Mouse (Mus musculus) E14TG2a.4 (cell line): ENCODE data around the gene Arrdc2.

ENCODE experiments used
- H3K27me3 ChIP-seq: 2 replicates; pipeline ENCODE4 v1.6.1; 2014; ENCODE audit warnings: low read length, control low read depth; ENCODE audit not compliant: insufficient read depth
- H3K36me3 ChIP-seq: 2 replicates; pipeline ENCODE4 v1.6.1; 2014; ENCODE audit warnings: low read length, control low read depth; ENCODE audit not compliant: insufficient read depth
- H3K4me1 ChIP-seq: replicated peaks from 2 replicates; pipeline ENCODE4 v1.6.1; 2014; ENCODE audit warnings: low read depth, low read length, control low read depth
- H3K4me3 ChIP-seq: replicated peaks from 2 replicates; pipeline ENCODE4 v1.5.1; 2014; ENCODE audit warnings: mild to moderate bottlenecking, low read length
- H3K9me3 ChIP-seq: 2 replicates; pipeline ENCODE4 v1.6.1; 2014; ENCODE audit warnings: low read length, control low read depth
- CTCF ChIP-seq: conservative IDR thresholded peaks from 2 replicates; pipeline ENCODE4 v1.5.1; 2014; ENCODE audit warnings: low read length
- NANOG ChIP-seq: IDR thresholded peaks from 2 replicates; pipeline ENCODE4 v1.6.1; 2014; ENCODE audit warnings: borderline replicate concordance, low read length, mixed read lengths
- POU5F1 ChIP-seq: IDR thresholded peaks from 2 replicates; pipeline ENCODE4 v1.6.1; 2014; ENCODE audit warnings: low read length, borderline replicate concordance

Arrdc2 gene

GRCm38 (mm10) chr8:70866566-70866965, 27.0 kb upstream of the Arrdc2 start:
- Histone ChIP-seq H3K4me1 (peaks cover 87% of the 10 kb centered on the region), H3K27me3 (peaks cover 35% of the 10 kb centered on the region), H3K36me3 (peaks cover 26% of the 10 kb centered on the region), H3K4me3 (peak overlapping the region; percentile 79; the same call in 1 of the 2 replicates), H3K9me3 (no peaks in the 10 kb centered on the region)
- TF ChIP-seq NANOG: no peak
- TF ChIP-seq CTCF: no peak
- no peak for TF ChIP-seq POU5F1

DNA sequence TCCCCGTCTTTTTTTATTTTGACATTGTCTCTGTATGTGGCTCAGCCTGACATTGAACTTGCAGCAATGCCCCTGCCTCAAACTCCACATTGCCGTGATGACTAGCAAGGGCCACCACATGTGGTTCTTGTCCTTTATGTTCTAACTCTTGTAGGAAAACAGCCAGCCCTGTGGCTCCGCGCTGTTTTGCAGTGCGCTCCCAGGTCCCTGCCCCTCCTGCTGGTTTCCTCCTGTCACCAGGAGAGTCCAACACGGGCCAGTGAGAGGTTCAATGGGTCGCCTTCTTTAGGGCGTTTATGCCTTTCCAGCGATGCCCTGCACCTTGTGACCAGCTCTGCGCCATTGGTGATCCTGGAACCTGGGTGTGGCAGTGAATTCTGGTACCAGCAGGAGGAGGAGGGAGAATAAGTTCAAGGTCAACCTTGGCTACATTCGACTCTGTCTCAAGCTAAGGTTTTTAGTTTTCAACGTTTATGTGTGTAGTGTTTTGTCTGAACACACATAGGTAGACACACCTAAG, 26.5 kb upstream of the Arrdc2 start:
- H3K27me3 ChIP-seq: peaks cover 39% of the 10 kb centered on the region
- TF ChIP-seq NANOG: no peak
- no peak for TF ChIP-seq CTCF
- no peak for TF ChIP-seq POU5F1
- peaks cover 21% of the 10 kb centered on the region for H3K36me3 ChIP-seq
- no peaks in the 10 kb centered on the region for H3K9me3 ChIP-seq
- H3K4me3 ChIP-seq: peak overlapping the region; percentile 79
- H3K4me1 ChIP-seq: peaks cover 86% of the 10 kb centered on the region

DNA sequence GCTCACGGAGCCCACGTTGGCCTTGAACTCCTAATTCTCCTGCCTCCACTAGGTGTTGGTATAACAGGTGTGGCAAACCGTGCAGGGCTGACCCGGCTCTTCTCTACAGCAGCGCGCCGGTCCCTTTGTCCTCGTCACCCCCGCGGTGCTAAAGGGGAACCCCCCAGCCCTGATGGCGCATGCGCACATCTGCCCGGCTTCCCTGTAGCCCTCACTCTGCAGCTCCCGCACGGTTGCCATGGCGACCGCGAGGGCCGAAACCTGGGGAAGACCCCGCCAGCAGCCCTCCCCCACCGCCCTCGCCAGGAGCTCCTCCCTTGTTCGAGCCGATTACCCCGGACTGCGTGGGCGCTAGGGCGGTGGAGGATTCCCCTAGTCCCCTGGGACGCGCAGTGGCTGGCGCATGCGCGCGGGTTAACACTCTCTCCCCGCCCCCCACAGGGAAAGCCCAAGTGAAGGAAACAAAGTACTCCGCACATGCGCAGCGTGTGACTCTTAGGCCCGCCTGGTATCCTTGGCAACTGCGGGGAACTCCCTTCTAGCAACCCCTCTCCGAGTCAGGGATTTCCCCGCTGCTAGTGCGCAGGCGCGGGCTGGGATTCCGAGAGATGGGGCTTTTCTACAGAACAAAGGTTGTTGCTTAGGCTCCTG, 26.0 kb upstream of the Arrdc2 start:
- Histone ChIP-seq H3K27me3 (peaks cover 39% of the 10 kb centered on the region), H3K4me3 (peak overlapping the region; percentile 79), H3K4me1 (peaks cover 82% of the 10 kb centered on the region), H3K36me3 (peaks cover 17% of the 10 kb centered on the region), H3K9me3 (no peaks in the 10 kb centered on the region)
- TF ChIP-seq POU5F1 (no peak), CTCF (no peak), NANOG (no peak)

- peaks cover 39% of the 10 kb centered on the region for H3K27me3 ChIP-seq
- H3K4me1 ChIP-seq: peaks cover 76% of the 10 kb centered on the region
- H3K4me3 ChIP-seq: peak overlapping the region; percentile 79
- H3K9me3 ChIP-seq: no peaks in the 10 kb centered on the region
- TF ChIP-seq NANOG (no peak), CTCF (no peak), POU5F1 (no peak)
- peaks cover 17% of the 10 kb centered on the region for H3K36me3 ChIP-seq
These were observed 25.2 kb upstream of the Arrdc2 start for GRCm38 (mm10) chr8:70864712-70865221.

- H3K9me3 ChIP-seq: no peaks in the 10 kb centered on the region
- H3K27me3 ChIP-seq: peaks cover 39% of the 10 kb centered on the region
- TF ChIP-seq NANOG (no peak), CTCF (no peak), POU5F1 (no peak)
- H3K36me3 ChIP-seq: peaks cover 17% of the 10 kb centered on the region
- H3K4me1 ChIP-seq: peaks cover 70% of the 10 kb centered on the region
- peak overlapping the region; percentile 79 for H3K4me3 ChIP-seq
These were observed 24.6 kb upstream of the Arrdc2 start for GRCm38 (mm10) chr8:70863956-70864711.

- TF ChIP-seq CTCF: no peak
- no peak for TF ChIP-seq NANOG
- no peak for TF ChIP-seq POU5F1
- H3K9me3 ChIP-seq: no peaks in the 10 kb centered on the region
These were observed 23.5 kb upstream of the Arrdc2 start, which contains the start of gene Kcnn1 for GRCm38 (mm10) chr8:70862824-70863641. Kcnn1 (minus strand) TSS chr8:70863258.

GRCm38 (mm10) chr8:70857516-70857915, 18.0 kb upstream of the Arrdc2 start:
- Histone ChIP-seq H3K4me3 (peak overlapping the region; percentile 79), H3K9me3 (no peaks in the 10 kb centered on the region), H3K27me3 (peaks cover 43% of the 10 kb centered on the region), H3K4me1 (peaks cover 50% of the 10 kb centered on the region), H3K36me3 (peaks cover 10% of the 10 kb centered on the region)
- TF ChIP-seq POU5F1 (no peak), CTCF (no peak), NANOG (no peak)

More at GRCm38 (mm10) chr8:70862824-70863641, 23.5 kb upstream of the Arrdc2 start, which contains the start of gene Kcnn1:
- H3K4me1 ChIP-seq: peaks cover 71% of the 10 kb centered on the region
- H3K27me3 ChIP-seq: peaks cover 39% of the 10 kb centered on the region
- peak within 1 kb of the TSS; percentile 79 for H3K4me3 ChIP-seq
- peaks cover 13% of the 10 kb centered on the region for H3K36me3 ChIP-seq
